Mouse (Mus musculus) ES-CJ7 (cell line): ENCODE results near the gene Colgalt2.
"Not testable (repeated sequence)": the region's sequence is repeated elsewhere in the genome, so short reads cannot be mapped to it uniquely, and the experiment has no call there.

Experiments
- DNase-seq: peaks from one replicate; pipeline ENCODE4 v3.0.0; 2011; ENCODE audit warnings: low read depth, low spot score

Gene Colgalt2

GRCm38 (mm10) chr1:152416306-152416904 is 16.8 kb downstream of the Colgalt2 start:
- DNase-seq, result no peak

- no peak for DNase-seq
Observed at GRCm38 (mm10) chr1:152417602-152418001, 18.0 kb downstream of the Colgalt2 start.

- DNase-seq, result no peak
Observed at GRCm38 (mm10) chr1:152422295-152422694, 22.7 kb downstream of the Colgalt2 start.

GRCm38 (mm10) chr1:152423052-152423451 is 23.4 kb downstream of the Colgalt2 start:
- no peak for DNase-seq

DNA sequence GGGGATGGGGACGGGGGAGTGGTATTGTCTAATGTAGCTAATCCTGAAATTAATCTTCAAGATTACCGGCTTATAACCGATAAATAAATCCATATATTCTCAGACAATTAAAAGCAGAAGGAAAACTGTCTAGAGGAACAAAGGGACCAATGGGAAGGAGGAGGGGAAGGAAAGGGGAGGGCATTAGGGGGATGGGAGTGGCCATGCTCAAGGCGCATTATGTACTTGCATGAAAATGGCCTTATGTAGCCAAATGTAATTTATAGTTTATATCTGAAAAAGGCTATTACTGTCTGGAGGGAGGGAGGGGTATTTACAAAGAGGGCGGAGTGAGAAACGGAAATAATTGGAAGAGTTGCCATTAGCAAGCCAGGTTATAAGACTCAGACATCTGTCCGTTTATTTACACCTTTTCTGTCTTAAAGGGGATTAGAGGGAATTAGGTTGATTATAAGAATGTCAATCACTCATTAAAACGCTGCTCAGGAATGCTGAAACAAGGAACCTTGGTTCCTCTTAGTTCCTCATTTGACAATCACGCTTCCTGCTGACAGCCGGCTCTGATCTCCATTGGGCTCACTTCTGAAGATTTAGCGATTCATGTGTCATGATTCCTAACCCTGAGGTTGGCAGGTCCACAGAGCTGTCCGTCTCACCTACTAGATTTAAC is 28.4 kb downstream of the Colgalt2 start:
- DNase-seq, result no peak

DNA sequence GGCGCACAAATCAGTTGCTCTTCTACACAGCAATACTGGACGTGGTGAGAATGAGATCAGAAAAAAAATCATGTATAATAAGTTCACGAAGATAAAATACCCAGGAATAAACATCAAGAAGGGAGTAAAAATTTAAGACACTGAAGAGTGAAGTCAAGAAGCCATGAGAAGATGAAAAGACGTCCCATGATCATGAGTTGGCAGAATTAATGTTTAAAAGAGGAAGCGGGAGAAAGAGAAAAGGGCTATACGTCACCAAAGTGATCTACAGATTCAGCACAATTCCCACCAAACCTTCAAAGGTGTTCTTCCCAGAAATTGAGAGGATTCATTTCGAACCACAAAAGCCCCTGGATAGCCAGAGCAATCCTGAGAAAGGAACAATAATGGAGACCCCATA is 30.2 kb downstream of the Colgalt2 start:
- no peak for DNase-seq

GRCm38 (mm10) chr1:152434166-152434565 is 34.5 kb downstream of the Colgalt2 start:
- DNase-seq, result no peak

DNA sequence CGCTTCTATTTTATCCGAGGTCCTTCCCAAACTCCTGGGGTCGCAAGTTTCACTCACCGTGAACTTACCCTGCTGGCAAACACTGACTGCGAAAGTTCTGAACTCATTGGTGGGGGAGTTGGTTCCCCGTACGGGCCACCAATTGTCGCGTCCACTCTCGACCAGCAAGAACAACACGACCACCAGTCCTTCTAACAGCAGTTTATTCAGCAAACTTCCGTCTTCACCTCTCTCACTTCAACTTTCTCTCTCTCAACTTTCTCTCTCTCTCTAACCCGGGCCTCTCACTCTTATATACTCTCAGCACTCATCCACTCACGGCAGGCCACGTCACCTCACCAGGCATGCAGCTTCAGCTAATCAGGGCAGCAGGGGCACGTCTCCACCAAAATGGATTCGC is 37.9 kb downstream of the Colgalt2 start:
- not testable (repeated sequence) for DNase-seq

GRCm38 (mm10) chr1:152439408-152439807 is 39.8 kb downstream of the Colgalt2 start:
- DNase-seq, result no peak

GRCm38 (mm10) chr1:152439874-152440273 is 40.2 kb downstream of the Colgalt2 start:
- no peak for DNase-seq

DNA sequence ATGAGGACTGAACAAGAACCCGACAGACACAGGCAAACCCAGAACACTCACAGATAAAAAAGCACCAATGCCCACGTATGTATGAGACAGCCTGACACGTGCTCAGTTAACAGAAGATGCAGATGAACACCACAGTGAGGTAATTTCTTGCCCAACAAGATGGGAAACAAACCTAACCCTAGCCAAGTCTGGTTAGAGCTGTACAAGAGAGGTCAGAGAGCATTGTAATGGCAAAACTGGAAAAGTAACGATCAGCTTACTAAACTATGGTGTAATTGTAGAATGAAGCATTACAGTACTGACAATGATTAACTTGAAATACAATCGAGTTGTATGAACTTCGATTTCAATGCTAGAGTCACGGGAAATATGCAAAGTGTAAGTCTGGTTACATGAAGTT is 45.0 kb downstream of the Colgalt2 start:
- DNase-seq, result no peak

- no peak for DNase-seq
Observed at GRCm38 (mm10) chr1:152445925-152446324, 46.3 kb downstream of the Colgalt2 start.

DNA sequence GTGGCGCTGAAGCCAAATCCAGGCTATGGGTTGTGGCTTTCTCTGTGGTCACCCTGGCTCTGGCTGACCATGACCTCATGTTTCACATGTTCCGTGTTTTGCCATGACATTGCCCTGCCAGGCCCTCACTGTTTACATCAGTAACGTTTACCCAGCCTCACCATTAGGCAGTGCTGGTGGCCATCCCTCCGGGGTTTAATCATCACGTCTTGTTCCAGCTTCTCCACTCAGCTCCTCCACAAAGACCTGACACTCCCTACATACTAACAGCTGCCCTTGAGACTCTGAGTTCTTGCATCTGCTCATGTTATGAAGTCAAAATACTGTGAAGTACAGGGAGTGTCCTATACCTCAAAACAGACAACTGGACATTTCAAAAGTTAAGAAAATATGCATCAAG is 54.9 kb downstream of the Colgalt2 start:
- no peak for DNase-seq

DNA sequence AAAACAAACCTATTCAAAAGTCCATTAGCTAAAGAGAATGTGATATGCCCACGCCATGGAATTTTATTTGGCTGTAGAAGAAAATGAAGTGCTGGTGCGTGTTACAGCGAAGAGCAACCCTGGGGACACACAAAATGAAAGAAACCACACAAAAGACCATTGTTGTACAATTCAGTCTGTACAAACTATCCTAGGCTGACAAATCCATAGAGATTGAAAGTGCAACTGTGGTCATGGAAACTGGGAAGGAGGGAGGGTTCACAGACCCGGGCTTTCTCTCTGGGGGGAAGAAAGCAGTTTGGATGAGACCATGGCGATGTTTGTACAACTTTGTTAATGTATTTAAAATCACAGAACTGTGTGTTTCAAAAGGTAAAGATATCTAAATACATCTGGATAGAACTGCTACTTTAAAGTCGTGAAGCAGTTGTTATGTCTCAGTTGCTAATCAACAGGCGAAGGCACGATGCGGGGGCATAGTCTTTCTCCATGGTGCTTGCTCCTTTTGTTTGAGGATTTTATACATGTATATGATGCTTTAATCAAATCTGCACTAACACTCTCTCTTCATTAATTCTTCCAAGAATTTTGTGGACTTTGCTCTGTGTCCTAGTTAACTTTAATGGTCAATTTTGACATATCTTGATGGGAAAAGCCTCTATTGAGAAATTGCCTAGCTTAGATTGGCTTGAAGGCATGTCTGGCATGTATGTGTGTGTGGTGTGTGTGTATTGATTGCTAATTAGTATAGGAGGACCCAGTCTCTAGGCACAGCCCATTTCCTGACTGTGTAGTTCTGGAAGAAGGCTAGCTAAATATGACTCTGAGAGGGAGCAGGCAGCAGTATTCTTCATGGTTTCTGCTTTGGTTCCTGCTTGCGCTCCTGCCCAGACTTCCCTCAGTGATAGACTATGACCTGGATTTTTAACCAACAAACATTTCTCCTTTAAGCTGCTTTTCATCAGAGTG is 55.9 kb downstream of the Colgalt2 start:
- DNase-seq, result no peak

- DNase-seq, result no peak
Observed at GRCm38 (mm10) chr1:152456266-152456665, 56.6 kb downstream of the Colgalt2 start.

GRCm38 (mm10) chr1:152457596-152457995 is 58.0 kb downstream of the Colgalt2 start:
- no peak for DNase-seq

GRCm38 (mm10) chr1:152458996-152459395 is 59.4 kb downstream of the Colgalt2 start:
- no peak for DNase-seq

DNA sequence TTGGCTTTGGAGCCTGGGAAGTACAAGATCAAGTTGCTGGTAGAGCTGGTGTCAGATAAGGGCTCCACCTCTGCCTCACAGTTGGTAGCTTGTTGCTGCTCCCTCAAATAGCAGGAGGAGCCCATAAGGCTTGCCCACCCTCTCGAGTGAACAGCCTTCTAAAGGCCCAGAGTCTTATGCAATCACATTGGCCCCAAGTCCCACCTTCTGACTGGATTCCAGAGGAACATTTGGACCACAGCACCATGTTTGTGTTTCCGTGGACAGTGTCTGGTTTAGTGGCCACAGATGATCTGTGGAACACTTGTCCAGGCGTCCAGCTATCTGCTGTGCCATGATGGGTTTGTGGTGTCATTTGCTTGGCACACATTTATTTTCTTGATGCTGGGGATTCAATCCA is 61.3 kb downstream of the Colgalt2 start:
- no peak for DNase-seq

- no peak for DNase-seq
Observed at GRCm38 (mm10) chr1:152461814-152462213, 62.2 kb downstream of the Colgalt2 start.

DNA sequence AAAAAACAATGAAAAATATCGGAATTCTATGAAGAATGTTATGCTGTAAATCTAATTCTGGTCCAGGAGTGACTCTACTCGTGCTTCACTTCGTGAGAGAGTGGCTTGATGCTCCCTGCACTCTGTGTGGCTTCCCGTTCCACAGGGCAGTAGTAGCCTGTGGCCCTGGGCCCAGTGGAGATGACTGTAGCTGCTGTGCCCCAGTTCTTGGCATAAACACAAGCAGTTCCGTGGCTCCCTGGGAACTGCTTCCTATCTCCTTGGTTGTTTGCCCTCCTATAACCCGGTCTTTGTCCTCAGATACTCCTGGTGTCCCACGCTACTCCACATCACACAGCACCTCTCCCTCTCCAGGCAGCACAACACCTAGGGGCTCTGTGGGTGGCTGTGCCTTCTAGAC is 62.7 kb downstream of the Colgalt2 start:
- no peak for DNase-seq

- no peak for DNase-seq
Observed at GRCm38 (mm10) chr1:152466280-152466679, 66.7 kb downstream of the Colgalt2 start.

- no peak for DNase-seq
Observed at GRCm38 (mm10) chr1:152468443-152468842, 68.8 kb downstream of the Colgalt2 start.
